Mouse (Mus musculus) common myeloid progenitor, adult 5-6 weeks (primary cell): ENCODE data around the gene Dntt. TPM values are rescaled to one million over a fixed set of nuclear protein-coding genes. Genes with fewer than 3 reads are reported as not detected.

Experiments used
- ATAC-seq: replicated peaks from 2 replicates; pipeline ENCODE4 v1.8.0; 2016; ENCODE audit warnings: low read depth, mild to moderate bottlenecking, moderate TSS enrichment, inconsistent platforms; ENCODE audit not compliant: poor library complexity, severe bottlenecking
- total RNA-seq: library from RNA; stranded (forward); fragments of 200-1000, 187-1606 nt; gene quantifications from 2 replicates; pipeline ENCODE4 v1.2.3, GENCODE M21; 2017

The Dntt gene
- total RNA-seq, 1 experiment from 2014 or later = 105 TPM

- ATAC-seq = no peak
Observed at GRCm38 (mm10) chr19:41048187-41048559, 19.1 kb downstream of the Dntt start.

- ATAC-seq = peak; percentile 34
Observed at GRCm38 (mm10) chr19:41051714-41052113, 22.6 kb downstream of the Dntt start.

- ATAC-seq = no peak
Observed at GRCm38 (mm10) chr19:41052247-41052646, 23.2 kb downstream of the Dntt start.

- peak; percentile 87 for ATAC-seq
Observed at GRCm38 (mm10) chr19:41053530-41053929, 24.5 kb downstream of the Dntt start.

- ATAC-seq = no peak
Observed at GRCm38 (mm10) chr19:41054702-41055101, 25.6 kb downstream of the Dntt start.

- ATAC-seq = peak; percentile 98
Observed at GRCm38 (mm10) chr19:41071500-41071899, 42.4 kb downstream of the Dntt start.

- ATAC-seq = no peak
Observed at GRCm38 (mm10) chr19:41073746-41074455, 44.8 kb downstream of the Dntt start.

- no peak for ATAC-seq
Observed at GRCm38 (mm10) chr19:41076906-41077305, 47.8 kb downstream of the Dntt start, which contains the start of gene Opalin. Gene Opalin (minus strand): TSS chr19:41077113.

- ATAC-seq = no peak
Observed at GRCm38 (mm10) chr19:41081589-41081988, 52.5 kb downstream of the Dntt start.

GRCm38 (mm10) chr19:41083646-41084045, 54.6 kb downstream of the Dntt start:
- ATAC-seq = no peak

GRCm38 (mm10) chr19:41086289-41086688, 57.2 kb downstream of the Dntt start:
- ATAC-seq = no peak

- peak; percentile 82 for ATAC-seq
Observed at GRCm38 (mm10) chr19:41086700-41087099, 57.6 kb downstream of the Dntt start.

GRCm38 (mm10) chr19:41087901-41088300, 58.8 kb downstream of the Dntt start:
- no peak for ATAC-seq

- ATAC-seq = no peak
Observed at GRCm38 (mm10) chr19:41088491-41088890, 59.4 kb downstream of the Dntt start.

- peak; percentile 50 for ATAC-seq
Observed at GRCm38 (mm10) chr19:41089833-41090232, 60.8 kb downstream of the Dntt start.

- ATAC-seq = peak; percentile 73
Observed at GRCm38 (mm10) chr19:41091901-41092300, 62.8 kb downstream of the Dntt start.

GRCm38 (mm10) chr19:41097038-41097437, 68.0 kb downstream of the Dntt start:
- no peak for ATAC-seq

GRCm38 (mm10) chr19:41100863-41101262, 71.8 kb downstream of the Dntt start:
- ATAC-seq = no peak

- ATAC-seq = no peak
Observed at GRCm38 (mm10) chr19:41101390-41101789, 72.3 kb downstream of the Dntt start.

- ATAC-seq = 0 out of 2 replicates have a peak, but pooled peaks have one; percentile 39
Observed at GRCm38 (mm10) chr19:41104922-41105321, 75.8 kb downstream of the Dntt start.

- ATAC-seq = no peak
Observed at GRCm38 (mm10) chr19:41107530-41107929, 78.5 kb downstream of the Dntt start.

- ATAC-seq = no peak
Observed at GRCm38 (mm10) chr19:41108666-41109065, 79.6 kb downstream of the Dntt start.
